In genomic region chr11:84357304-84357703, GRCm38 (mm10) we compare ENCODE assay signal across 15 mouse cellular contexts.
"Had no signal": no experiment of that assay in that cellular context is flagged by ENCODE, and none has a peak within 500 bp of the region (broad histone marks: within the 10 kb centered on the region; RNA-seq: fewer than 3 reads in every experiment).

No protein-coding gene starts in this region.

- H3K9me3 ChIP-seq: midbrain, embryonic 10.5 days; midbrain, embryonic 12.5 days; neural tube, embryonic 12.5 days; stomach, embryonic 15.5 days had no signal

- ATAC-seq: midbrain, embryonic 16.5 days had no signal

- H3K4me1 ChIP-seq: stomach, embryonic 15.5 days had no signal

- DNase-seq: lung, adult 18-20 months; lung, embryonic 14.5 days; lung, postnatal 10 days; lung, postnatal 4 days; thymus, adult 2 months; thymus, postnatal 25 days; thymus, postnatal 4 days had no signal

- H3K4me3 ChIP-seq: midbrain, embryonic 10.5 days; midbrain, embryonic 12.5 days; myocyte; neural tube, embryonic 12.5 days; stomach, embryonic 15.5 days had no signal

- H3K27ac ChIP-seq: liver, embryonic 14.5 days; midbrain, embryonic 10.5 days; midbrain, embryonic 12.5 days; neural tube, embryonic 12.5 days; stomach, embryonic 15.5 days; stomach, postnatal 0 days had no signal

- H3K27me3 ChIP-seq: midbrain, embryonic 12.5 days; neural tube, embryonic 12.5 days; stomach, embryonic 15.5 days had no signal

- H3K4me2 ChIP-seq: lung, embryonic 14.5 days; midbrain, embryonic 12.5 days; neural tube, embryonic 12.5 days; stomach, embryonic 15.5 days had no signal

- H3K36me3 ChIP-seq: midbrain, embryonic 12.5 days; neural tube, embryonic 12.5 days; stomach, embryonic 15.5 days had no signal

- H3K9ac ChIP-seq: liver, embryonic 14.5 days; lung, embryonic 14.5 days; midbrain, embryonic 12.5 days; neural tube, embryonic 12.5 days; stomach, embryonic 15.5 days had no signal
